Mouse (Mus musculus) stomach, embryonic 16.5 days (tissue): ENCODE data around the gene Usp38. TPM values are rescaled to one million over a fixed set of nuclear protein-coding genes. Genes with fewer than 3 reads are reported as not detected.
A peak's percentile ranks its signal among the peaks of the same experiment; 100 is the strongest.

ENCODE experiments used
- ATAC-seq: fragments of 200-750 bp; cut with Nextera tagmentation; 2 replicates; pipeline ENCODE4 v1.8.0; 2017; ENCODE audit warnings: moderate number of reproducible peaks, moderate TSS enrichment; ENCODE audit not compliant: insufficient read depth, low FRiP score
- H3K27ac ChIP-seq: fragments of 300-500 bp; sonication (generic); 2 replicates; pipeline ENCODE4 v1.5.1; 2014; ENCODE audit warnings: low read length
- H3K27me3 ChIP-seq: fragments of 300-500 bp; sonication (generic); 2 replicates; pipeline ENCODE4 v1.6.1; 2014; ENCODE audit warnings: low read length, control low read depth, mixed read lengths; ENCODE audit not compliant: control insufficient read depth, insufficient read depth
- H3K36me3 ChIP-seq: fragments of 300-500 bp; sonication (generic); 2 replicates; pipeline ENCODE4 v1.6.1; 2014; ENCODE audit warnings: low read length; ENCODE audit not compliant: control insufficient read depth, insufficient read depth
- H3K4me1 ChIP-seq: fragments of 300-500 bp; sonication (generic); 2 replicates; pipeline ENCODE4 v1.6.1; 2014; ENCODE audit warnings: low read length, control low read depth, mixed read lengths; ENCODE audit not compliant: control insufficient read depth, insufficient read depth
- H3K4me2 ChIP-seq: fragments of 300-500 bp; sonication (generic); 2 replicates; pipeline ENCODE4 v1.6.1; 2014; ENCODE audit warnings: low read depth, low read length, mixed read lengths
- H3K4me3 ChIP-seq: fragments of 300-500 bp; sonication (generic); replicated peaks from 2 replicates; pipeline ENCODE4 v1.5.1; 2014; ENCODE audit warnings: mild to moderate bottlenecking, low read length
- H3K9ac ChIP-seq: fragments of 300-500 bp; sonication (generic); 2 replicates; pipeline ENCODE4 v1.6.1; 2014; ENCODE audit warnings: low read length
- H3K9me3 ChIP-seq: fragments of 300-500 bp; sonication (generic); replicated peaks from 2 replicates; pipeline ENCODE4 v1.6.1; 2016; ENCODE audit warnings: low read length, control low read depth; ENCODE audit not compliant: control insufficient read depth
- WGBS: fragments of 180-500 bp; shearing (Covaris S2); extraction: QIAGEN DNeasy Blood & Tissue Kit; methylation state at CpG from one replicate; pipeline ENCODE4 v1.1.7; 2014; 5-methylcytosine and 5-hydroxymethylcytosine counted together
- polyA plus RNA-seq: library from polyadenylated mRNA; unstranded; fragments of >200 nt; fragmentation: Nextera tagmentation; extraction: Ambion mirVana; gene quantifications from 2 replicates; pipeline ENCODE4 v1.2.1, GENCODE M21; 2015

The Usp38 gene
- polyA plus RNA-seq, 1 experiment from 2014 or later = 16.5 TPM

GRCm38 (mm10) chr8:80952235-80952915 lies 62.4 kb downstream of the Usp38 start:
- no peaks in the 10 kb centered on the region for H3K27me3 ChIP-seq
- H3K9me3 ChIP-seq = 0 out of 2 replicates have a peak, but pooled peaks cover 3% of the 10 kb centered on the region
- no peak for ATAC-seq
- no peak overlapping the region for H3K4me2 ChIP-seq
- no peak overlapping the region for H3K9ac ChIP-seq
- H3K27ac ChIP-seq = no peak overlapping the region
- no peaks in the 10 kb centered on the region for H3K36me3 ChIP-seq
- H3K4me1 ChIP-seq = no peaks in the 10 kb centered on the region
- 41% methylated on average over 6 of the region's 6 CpGs for WGBS
- H3K4me3 ChIP-seq = no peak overlapping the region

- Histone ChIP-seq H3K4me3 (no peak overlapping the region), H3K36me3 (no peaks in the 10 kb centered on the region), H3K9ac (no peak overlapping the region), H3K4me2 (no peak overlapping the region), H3K27me3 (no peaks in the 10 kb centered on the region), H3K4me1 (no peaks in the 10 kb centered on the region), H3K9me3 (no peaks in the 10 kb centered on the region), H3K27ac (no peak overlapping the region)
- WGBS = 49% methylated on average over 7 of the region's 7 CpGs
- ATAC-seq = 0 out of 2 replicates have a peak, but pooled peaks have one; percentile 33
These were observed 66.1 kb downstream of the Usp38 start for GRCm38 (mm10) chr8:80948405-80949183.

- Histone ChIP-seq H3K27ac (no peak overlapping the region), H3K4me1 (no peaks in the 10 kb centered on the region), H3K4me3 (no peak overlapping the region), H3K9me3 (no peaks in the 10 kb centered on the region), H3K27me3 (no peaks in the 10 kb centered on the region), H3K4me2 (no peak overlapping the region), H3K36me3 (no peaks in the 10 kb centered on the region), H3K9ac (no peak overlapping the region)
- 82% methylated on average over 3 of the region's 3 CpGs for WGBS
- no peak for ATAC-seq
These were observed 71.0 kb downstream of the Usp38 start for GRCm38 (mm10) chr8:80943742-80944141.

- WGBS = 90% methylated on average over 3 of the region's 3 CpGs
- no peak overlapping the region for H3K27ac ChIP-seq
- no peak overlapping the region for H3K4me3 ChIP-seq
- H3K9ac ChIP-seq = no peak overlapping the region
- no peak overlapping the region for H3K4me2 ChIP-seq
- ATAC-seq = no peak
- H3K36me3 ChIP-seq = no peaks in the 10 kb centered on the region
- no peaks in the 10 kb centered on the region for H3K9me3 ChIP-seq
- no peaks in the 10 kb centered on the region for H3K27me3 ChIP-seq
- H3K4me1 ChIP-seq = no peaks in the 10 kb centered on the region
These were observed 73.1 kb downstream of the Usp38 start for GRCm38 (mm10) chr8:80941621-80942020.

- Histone ChIP-seq H3K4me2 (peak overlapping the region; percentile 10; the same call in 1 of the 2 replicates), H3K27me3 (no peaks in the 10 kb centered on the region), H3K36me3 (no peaks in the 10 kb centered on the region), H3K9me3 (no peaks in the 10 kb centered on the region), H3K4me1 (no peaks in the 10 kb centered on the region), H3K9ac (no peak overlapping the region), H3K27ac (0 out of 2 replicates have a peak overlapping the region, but pooled peaks have one; percentile 1), H3K4me3 (no peak overlapping the region)
- 33% methylated on average over 15 of the region's 15 CpGs for WGBS
- ATAC-seq = peak; percentile 60; the same call in 1 of the 2 replicates
These were observed 76.7 kb downstream of the Usp38 start for GRCm38 (mm10) chr8:80937814-80938650.

Other genes starting within 250 kb of the Usp38 start
- gene Gab1, start 134.4 kb downstream of the Usp38 start, polyA plus RNA-seq = 13.6 and 14.6 TPM in 2 replicates